Mouse (Mus musculus) kidney, adult 2 months (tissue): ENCODE results near the gene Inpp5d. TPM values are rescaled to one million over a fixed set of nuclear protein-coding genes. Genes with fewer than 3 reads are reported as not detected.
A peak's percentile ranks its signal among the peaks of the same experiment; 100 is the strongest.

ENCODE experiments used
- DNase-seq: peaks from one replicate; pipeline ENCODE4 v3.0.0; 2021
- H3K27ac ChIP-seq: fragments of 200-500 bp; 2 replicates; pipeline ENCODE4 v1.5.1; 2012; ENCODE audit warnings: low read depth, low read length, control low read depth, inconsistent platforms; ENCODE audit not compliant: insufficient read depth
- H3K27me3 ChIP-seq: fragments of 200-500 bp; replicated peaks from 2 replicates; pipeline ENCODE4 v1.6.1; 2012; ENCODE audit warnings: mild to moderate bottlenecking, moderate library complexity, low read length, inconsistent platforms; ENCODE audit not compliant: control insufficient read depth, insufficient read depth
- H3K36me3 ChIP-seq: fragments of 200-500 bp; 2 replicates; pipeline ENCODE4 v1.6.1; 2012; ENCODE audit warnings: mild to moderate bottlenecking, moderate library complexity, low read length, inconsistent platforms; ENCODE audit not compliant: control insufficient read depth, insufficient read depth
- H3K4me1 ChIP-seq: fragments of 200-500 bp; 2 replicates; pipeline ENCODE4 v1.6.1; 2011; ENCODE audit warnings: low read length; ENCODE audit not compliant: control insufficient read depth, insufficient read depth
- H3K4me3 ChIP-seq: fragments of 200-500 bp; 2 replicates; pipeline ENCODE4 v1.5.1; 2011; ENCODE audit warnings: mild to moderate bottlenecking, low read depth, low read length, control low read depth; ENCODE audit not compliant: insufficient read depth
- CTCF ChIP-seq: fragments of 200-500 bp; conservative IDR thresholded peaks from 2 replicates; pipeline ENCODE4 v1.5.1; 2011; ENCODE audit warnings: low read depth, mild to moderate bottlenecking, control low read depth, low read length, moderate library complexity, mixed read lengths; ENCODE audit not compliant: insufficient read depth, insufficient read length
- POLR2A ChIP-seq: fragments of 200-500 bp; IDR thresholded peaks from one replicate; pipeline ENCODE4 v1.6.1; 2011; ENCODE audit warnings: low read depth, low read length, control low read depth
- WGBS: fragments of 180-500 bp; shearing (Covaris S2); methylation state at CpG from one replicate; pipeline ENCODE4 v1.1.7; 2018; 5-methylcytosine and 5-hydroxymethylcytosine counted together
- polyA plus RNA-seq: library from polyadenylated mRNA; depleted of rRNA; stranded (reverse); fragments of >200 nt; gene quantifications from 2 replicates; pipeline ENCODE4 v1.2.3, GENCODE M21; 2012

Gene Inpp5d
- polyA plus RNA-seq, 1 experiment = 20.0 TPM

- no peak for DNase-seq
- Histone ChIP-seq H3K4me1 (0 out of 2 replicates have a peak, but pooled peaks cover 4% of the 10 kb centered on the region), H3K27me3 (no peaks in the 10 kb centered on the region), H3K27ac (no peak overlapping the region), H3K4me3 (no peak overlapping the region), H3K36me3 (no peaks in the 10 kb centered on the region)
- TF ChIP-seq POLR2A = no peak
- no peak for TF ChIP-seq CTCF
- 73% methylated on average over 1 of the region's 1 CpGs for WGBS
Observed at GRCm38 (mm10) chr1:87623977-87624666, 4.0 kb downstream of the Inpp5d start.

GRCm38 (mm10) chr1:87624826-87625225 lies 4.7 kb downstream of the Inpp5d start:
- 0 out of 2 replicates have a peak, but pooled peaks cover 4% of the 10 kb centered on the region for H3K4me1 ChIP-seq
- TF ChIP-seq CTCF = no peak
- TF ChIP-seq POLR2A = no peak
- no peaks in the 10 kb centered on the region for H3K36me3 ChIP-seq
- H3K27ac ChIP-seq = no peak overlapping the region
- peak; percentile 15 for DNase-seq
- no peaks in the 10 kb centered on the region for H3K27me3 ChIP-seq
- WGBS = 86% methylated on average over 2 of the region's 2 CpGs
- no peak overlapping the region for H3K4me3 ChIP-seq

GRCm38 (mm10) chr1:87625254-87626025 lies 5.3 kb downstream of the Inpp5d start:
- no peaks in the 10 kb centered on the region for H3K27me3 ChIP-seq
- no peak for TF ChIP-seq POLR2A
- no peak for TF ChIP-seq CTCF
- no peak overlapping the region for H3K4me3 ChIP-seq
- H3K4me1 ChIP-seq = 0 out of 2 replicates have a peak, but pooled peaks cover 4% of the 10 kb centered on the region
- 76% methylated on average over 6 of the region's 6 CpGs for WGBS
- H3K27ac ChIP-seq = peak overlapping the region; percentile 50; the same call in 1 of the 2 replicates
- no peak for DNase-seq
- H3K36me3 ChIP-seq = no peaks in the 10 kb centered on the region

GRCm38 (mm10) chr1:87626344-87626743 lies 6.2 kb downstream of the Inpp5d start:
- no peaks in the 10 kb centered on the region for H3K27me3 ChIP-seq
- no peak overlapping the region for H3K4me3 ChIP-seq
- no peaks in the 10 kb centered on the region for H3K36me3 ChIP-seq
- WGBS = 63% methylated on average over 2 of the region's 2 CpGs
- peak overlapping the region; percentile 47; the same call in 1 of the 2 replicates for H3K27ac ChIP-seq
- DNase-seq = peak; percentile 82
- 0 out of 2 replicates have a peak, but pooled peaks cover 4% of the 10 kb centered on the region for H3K4me1 ChIP-seq
- no peak for TF ChIP-seq CTCF
- TF ChIP-seq POLR2A = no peak

- Histone ChIP-seq H3K36me3 (no peaks in the 10 kb centered on the region), H3K4me3 (no peak overlapping the region), H3K27ac (no peak overlapping the region), H3K27me3 (no peaks in the 10 kb centered on the region), H3K4me1 (no peaks in the 10 kb centered on the region)
- TF ChIP-seq POLR2A (no peak), CTCF (no peak)
- 56% methylated on average over 2 of the region's 2 CpGs for WGBS
- DNase-seq = no peak
Observed at GRCm38 (mm10) chr1:87628085-87628484, 8.0 kb downstream of the Inpp5d start.

- Histone ChIP-seq H3K4me1 (no peaks in the 10 kb centered on the region), H3K27me3 (no peaks in the 10 kb centered on the region), H3K27ac (no peak overlapping the region), H3K4me3 (no peak overlapping the region), H3K36me3 (no peaks in the 10 kb centered on the region)
- no peak for DNase-seq
- WGBS = 79% methylated on average over 10 of the region's 10 CpGs
- TF ChIP-seq POLR2A (no peak), CTCF (no peak)
Observed at GRCm38 (mm10) chr1:87631584-87631983, 11.5 kb downstream of the Inpp5d start.

GRCm38 (mm10) chr1:87632163-87632562 lies 12.1 kb downstream of the Inpp5d start:
- WGBS = 65% methylated on average over 6 of the region's 6 CpGs
- Histone ChIP-seq H3K27ac (no peak overlapping the region), H3K36me3 (no peaks in the 10 kb centered on the region), H3K4me3 (no peak overlapping the region), H3K27me3 (no peaks in the 10 kb centered on the region), H3K4me1 (no peaks in the 10 kb centered on the region)
- no peak for DNase-seq
- no peak for TF ChIP-seq POLR2A
- TF ChIP-seq CTCF = no peak
